Comparison of ENCODE assay signal across 13 mouse cellular contexts in the genomic region with DNA sequence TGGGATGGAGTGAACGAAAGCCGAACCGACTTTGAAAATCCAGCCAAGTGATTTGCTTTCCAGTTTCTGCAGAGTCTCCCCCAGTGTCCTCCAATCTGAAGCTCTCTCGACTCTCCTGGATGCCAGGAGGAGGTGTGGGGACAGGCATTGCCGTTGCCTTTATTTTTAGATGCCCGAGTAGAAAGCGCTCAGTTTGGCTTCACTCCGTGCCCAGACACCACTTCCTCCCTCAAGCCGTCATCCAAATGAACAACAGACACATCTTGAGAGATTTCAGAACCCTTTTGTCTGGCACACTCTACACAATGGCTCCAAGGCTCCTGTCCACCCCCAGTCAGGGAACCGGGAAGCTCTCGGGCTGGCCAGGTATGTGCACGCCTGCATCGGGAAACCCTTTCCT. TPM values are rescaled to one million over a fixed set of nuclear protein-coding genes. Genes with fewer than 3 reads are reported as not detected.
DNase-seq lines count a peak whose midpoint lies in the region; TF ChIP-seq lines count a peak whose summit lies in the region.
"Had no signal": no experiment of that assay in that cellular context is flagged by ENCODE, and none has a peak within 500 bp of the region (broad histone marks: within the 10 kb centered on the region; RNA-seq: fewer than 3 reads in every experiment).

No protein-coding gene starts in this region.

- 39% methylated on average over 13 of the region's 13 CpGs for WGBS in spleen, adult 2 months
- 87% methylated on average over 13 of the region's 13 CpGs for WGBS in small intestine, adult 2 months

- H3K4me1 ChIP-seq in spleen, adult 2 months (ENCODE audit: control insufficient read depth, insufficient read depth, insufficient read length) = peaks cover 38% of the 10 kb centered on the region; the same call in 1 of the 2 replicates
- peaks cover 39% of the 10 kb centered on the region for H3K4me1 ChIP-seq in small intestine, adult 2 months (ENCODE audit: control insufficient read depth, insufficient read depth, insufficient read length, low read length)
- H3K4me1 ChIP-seq: liver, embryonic 15.5 days had no signal

- no peak overlapping the region for H3K4me3 ChIP-seq in spleen, adult 2 months (ENCODE audit: extremely low read depth, insufficient read depth, insufficient read length)
- H3K4me3 ChIP-seq in small intestine, adult 2 months (ENCODE audit: low read depth, low read length) = no peak overlapping the region
- H3K4me3 ChIP-seq: intestine, embryonic 15.5 days; layer of hippocampus, adult 2 months; liver, embryonic 15.5 days; midbrain, embryonic 15.5 days had no signal

- intact Hi-C loops in heart, postnatal 36 days (cut with DNase I) = no loop called here

- DNase-seq in heart, adult 11 months = peak; percentile 92
- DNase-seq in heart, postnatal 36 days = no peak
- no peak for DNase-seq in spleen, adult 2 months (ENCODE audit: low read depth in 1 of 2, low spot score in 2 of 2)
- no peak for DNase-seq in spleen, adult 18-20 months
- peak; percentile 28 for DNase-seq in T-cell, adult 2 months (ENCODE audit: low spot score)
- no peak for DNase-seq in lung, postnatal 4 days
- DNase-seq: cerebellum, postnatal 10 days had no signal

- no peak for TF ChIP-seq POLR2A in spleen, adult 2 months (IDR thresholded peaks at IDR 0.05; ENCODE audit: low read depth, low read length)
- TF ChIP-seq POLR2A in small intestine, adult 2 months (IDR thresholded peaks at IDR 0.05; ENCODE audit: low read depth, low read length) = no peak

- no peaks in the 10 kb centered on the region for H3K27me3 ChIP-seq in spleen, adult 2 months (ENCODE audit: control insufficient read depth, insufficient read depth, low read length)
- no peaks in the 10 kb centered on the region for H3K27me3 ChIP-seq in small intestine, adult 2 months (ENCODE audit: control insufficient read depth, insufficient read depth, low read length)
- H3K27me3 ChIP-seq: intestine, embryonic 15.5 days; liver, embryonic 15.5 days; midbrain, embryonic 15.5 days; Patski had no signal

- no peak for TF ChIP-seq CTCF in spleen, adult 2 months (IDR thresholded peaks at IDR 0.05; ENCODE audit: extremely low read depth, insufficient read depth, insufficient read length, insufficient replicate concordance)
- no peak for TF ChIP-seq CTCF in small intestine, adult 2 months (IDR thresholded peaks at IDR 0.05; ENCODE audit: extremely low read depth, insufficient read length, insufficient replicate concordance, low read depth, low read length)

- H3K36me3 ChIP-seq in spleen, adult 2 months (ENCODE audit: control insufficient read depth, insufficient read depth, low read length) = no peaks in the 10 kb centered on the region
- H3K36me3 ChIP-seq in small intestine, adult 2 months (ENCODE audit: control insufficient read depth, insufficient read depth, low read length) = peaks cover 38% of the 10 kb centered on the region
- H3K36me3 ChIP-seq: intestine, embryonic 15.5 days; liver, embryonic 15.5 days; midbrain, embryonic 15.5 days had no signal

- H3K27ac ChIP-seq in spleen, adult 2 months (ENCODE audit: insufficient read depth, low read length) = peak overlapping the region; percentile 43
- peak overlapping the region; percentile 39 for H3K27ac ChIP-seq in small intestine, adult 2 months (ENCODE audit: insufficient read depth, low read depth, low read length)
- H3K27ac ChIP-seq: intestine, embryonic 15.5 days; layer of hippocampus, adult 2 months; liver, embryonic 15.5 days; midbrain, embryonic 15.5 days had no signal

RNA-seq across cellular contexts. Expression of a gene that starts 30.6 kb away (rescaled TPM):
- 1 to 10 TPM; 6.8 to 8.8 TPM for total RNA-seq in heart, postnatal 36 days (2021)
- polyA plus RNA-seq in spleen, adult 2 months (2012; rRNA removed) = 21.1 and 22.2 TPM in 2 replicates
- polyA plus RNA-seq in small intestine, adult 2 months (2012; rRNA removed) = 104 and 324 TPM in 2 replicates

Comparison
In these comparisons a context has a peak if more than half of its experiments do, and no peak if none do; other contexts are left out.
1. DNase-seq: peak in heart, adult 11 months (single experiment) and T-cell, adult 2 months (single experiment); none in heart, postnatal 36 days (0 of 2), spleen, adult 2 months (0 of 2), spleen, adult 18-20 months (0 of 2) and lung, postnatal 4 days (0 of 2).